Comparison of ENCODE assay signal across 8 mouse cellular contexts in the genomic region with DNA sequence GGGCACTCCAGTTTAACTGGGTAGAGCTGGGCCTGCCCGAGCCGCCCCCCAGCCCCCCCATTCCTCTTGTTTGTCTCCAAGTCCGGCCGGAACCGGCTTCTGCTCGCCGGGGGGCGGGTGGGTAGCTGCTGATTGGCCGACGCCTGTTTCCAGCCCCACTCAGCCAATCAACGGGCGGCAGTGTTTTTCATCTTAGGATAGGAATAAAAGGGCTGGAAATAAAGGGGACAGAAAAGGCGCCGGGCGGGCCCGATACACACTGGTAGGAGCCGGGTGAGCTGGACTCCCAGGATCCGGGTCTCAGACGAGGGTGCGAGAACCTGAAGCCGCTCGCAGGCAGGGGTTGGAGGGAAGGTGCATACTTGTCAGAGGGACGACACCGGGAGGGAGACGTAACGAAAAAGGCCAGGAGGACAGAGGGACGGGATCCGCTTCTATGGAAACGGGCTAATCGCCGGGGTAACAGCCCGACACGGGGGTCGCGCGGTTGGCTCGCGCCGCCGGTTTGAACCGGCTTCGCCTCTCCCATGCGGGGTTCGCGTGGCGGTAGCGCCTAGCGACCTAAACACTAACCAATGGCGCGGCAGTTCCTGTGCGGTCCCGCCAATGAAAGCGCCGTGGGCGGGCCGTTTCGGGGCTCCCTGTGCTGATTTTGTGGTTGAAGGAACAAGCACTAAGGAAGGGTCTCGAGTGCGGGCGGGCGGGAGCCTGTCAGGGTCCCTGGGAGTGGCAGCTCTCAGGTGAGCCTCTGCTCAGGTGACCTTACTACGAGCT. TPM values are rescaled to one million over a fixed set of nuclear protein-coding genes. Genes with fewer than 3 reads are reported as not detected.
DNase-seq lines count a peak whose midpoint lies in the region; ATAC-seq and TF ChIP-seq lines count a peak whose summit lies in the region.

A gene (plus strand): TSS at position 226 of the 774 bp plus-strand sequence.

- TF ChIP-seq CTCF in gastrocnemius, adult 2 months (IDR thresholded peaks at IDR 0.05) = no peak
- no peak for TF ChIP-seq CTCF in hindbrain, postnatal 0 days (IDR thresholded peaks at IDR 0.05; ENCODE audit: low read depth)
- no peak; the same call in 1 of the 2 replicates for TF ChIP-seq CTCF in left cerebral cortex, adult 2 months (IDR thresholded peaks at IDR 0.05)

- H3K27me3 ChIP-seq in hindbrain, postnatal 0 days (ENCODE audit: insufficient read depth, low read length) = no peaks in the 10 kb centered on the region

- H3K4me3 ChIP-seq in gastrocnemius, adult 2 months = peak within 1 kb of the TSS; percentile 94
- H3K4me3 ChIP-seq in hindbrain, postnatal 0 days (ENCODE audit: low read length) = peak within 1 kb of the TSS; percentile 55
- peak within 1 kb of the TSS; percentile 90 for H3K4me3 ChIP-seq in left cerebral cortex, adult 2 months

- peak; percentile 96 for ATAC-seq in hindbrain, postnatal 0 days
- ATAC-seq in megakaryocyte, adult 5-6 weeks (ENCODE audit: poor library complexity, severe bottlenecking) = peak; percentile 71

- intact Hi-C loops in gastrocnemius, adult 2 months (cut with DNase I) = no loop called here
- intact Hi-C loops in left cerebral cortex, adult 2 months (cut with DNase I) = no loop called here

- DNase-seq in WW6 (ENCODE audit: low read depth, low spot score) = peak; percentile 97
- peak; percentile 90 to 97 for DNase-seq in cerebellum, postnatal 4 days (ENCODE audit: low spot score in 2 of 2)
- peak; percentile 96 for DNase-seq in gastrocnemius, adult 2 months
- DNase-seq in hindbrain, postnatal 0 days (ENCODE audit: low spot score) = peak; percentile 99
- peak; percentile 94 for DNase-seq in left cerebral cortex, adult 2 months (ENCODE audit: extremely low spot score in 1 of 2, low spot score in 2 of 2)
- peak; percentile 97 to 98 for DNase-seq in right cerebral cortex, adult 2 months (ENCODE audit: low spot score in 2 of 2)
- DNase-seq in urinary bladder, postnatal 14 days (ENCODE audit: low spot score) = peak; percentile 92

- 0 out of 2 replicates have a peak, but pooled peaks cover 7% of the 10 kb centered on the region for H3K4me1 ChIP-seq in hindbrain, postnatal 0 days (ENCODE audit: insufficient read depth, low read length)

- peak within 1 kb of the TSS; percentile 100 for H3K4me2 ChIP-seq in hindbrain, postnatal 0 days (ENCODE audit: low read depth, low read length)

- peak within 1 kb of the TSS; percentile 97 for H3K9ac ChIP-seq in hindbrain, postnatal 0 days (replicated peaks; ENCODE audit: low read length)

- whole genome bisulfite sequencing in hindbrain, postnatal 0 days = under 1% methylated on average over 62 of the region's 62 CpGs

- H3K36me3 ChIP-seq in hindbrain, postnatal 0 days (ENCODE audit: insufficient read depth, low read length) = no peaks in the 10 kb centered on the region

- H3K9me3 ChIP-seq in hindbrain, postnatal 0 days (ENCODE audit: low read length) = no peaks in the 10 kb centered on the region

- H3K27ac ChIP-seq in gastrocnemius, adult 2 months = peak within 1 kb of the TSS; percentile 98
- H3K27ac ChIP-seq in hindbrain, postnatal 0 days = peak within 1 kb of the TSS; percentile 99
- H3K27ac ChIP-seq in left cerebral cortex, adult 2 months = peak within 1 kb of the TSS; percentile 97

RNA-seq across cellular contexts. Expression of the gene that starts here (rescaled TPM):
- total RNA-seq in gastrocnemius, adult 2 months (2021) = 10 to 100 TPM; 19.0 to 41.6 TPM
- 31.3 and 36.2 TPM in 2 replicates for total RNA-seq in hindbrain, postnatal 0 days (2014; rRNA removed)
- polyA plus RNA-seq in hindbrain, postnatal 0 days (2015; fragmentation: Nextera tagmentation; extraction: Ambion mirVana) = 17.2 and 17.8 TPM in 2 replicates
- total RNA-seq in left cerebral cortex, adult 2 months (2021) = 10 to 100 TPM; 56.7 to 57.0 TPM
- 30.6 and 32.3 TPM in 2 replicates for total RNA-seq in megakaryocyte, adult 5-6 weeks (2015)
- 32.2 and 33.5 TPM in 2 replicates for total RNA-seq in megakaryocyte, adult 5-6 weeks (2017)

Comparison
In these comparisons a context has a peak if more than half of its experiments do, and no peak if none do; other contexts are left out.
1. Peak in every context shown above with its lines: DNase-seq, ATAC-seq, H3K4me3 ChIP-seq and H3K27ac ChIP-seq.